Mouse (Mus musculus): ENCODE data around the gene Eif5a. TPM values are rescaled to one million over a fixed set of nuclear protein-coding genes. Genes with fewer than 3 reads are reported as not detected.

The Eif5a gene
- total RNA-seq, 4 experiments from 2014 or later: 443 to 477 (median 467) TPM

DNA sequence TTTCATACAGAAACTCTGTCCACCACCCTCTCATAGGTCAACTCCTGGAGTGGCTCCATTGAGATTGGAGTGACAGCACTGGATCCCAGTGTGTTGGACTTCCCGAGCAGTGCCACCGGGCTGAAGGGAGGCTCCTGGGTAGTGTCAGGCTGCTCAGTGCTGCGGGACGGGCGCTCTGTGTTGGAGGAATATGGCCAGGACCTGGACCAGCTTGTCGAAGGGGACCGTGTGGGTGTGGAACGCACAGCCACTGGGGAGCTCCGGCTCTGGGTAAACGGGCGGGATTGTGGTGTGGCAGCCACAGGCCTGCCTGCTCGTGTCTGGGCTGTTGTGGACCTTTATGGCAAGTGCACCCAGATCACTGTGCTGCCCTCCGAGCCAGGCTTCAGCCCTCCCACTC, 18.8 kb downstream of the Eif5a start:
- DNase-seq (ENCODE audit: low spot score in 2 of 2): no peak

DNA sequence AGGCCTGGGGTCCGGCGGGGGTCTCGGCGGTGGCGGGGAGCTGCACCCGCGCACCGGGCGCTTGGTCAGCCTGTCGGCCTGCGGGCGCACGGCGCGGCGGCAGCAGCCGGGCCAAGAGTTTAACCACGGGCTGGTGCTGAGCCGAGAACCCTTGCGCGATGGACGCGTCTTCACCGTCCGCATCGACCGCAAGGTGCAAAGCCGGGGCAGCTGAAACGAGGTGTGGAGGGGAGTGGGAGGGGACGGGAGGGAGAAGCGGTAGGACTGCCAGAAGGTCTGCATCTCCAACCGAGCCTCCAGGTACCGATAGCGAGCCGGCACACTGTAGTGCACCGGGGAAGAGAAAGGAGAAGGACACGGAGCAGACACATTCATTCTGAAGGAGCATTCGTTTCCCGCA, 19.8 kb downstream of the Eif5a start:
- no peak for DNase-seq (ENCODE audit: low spot score in 2 of 2)

DNA sequence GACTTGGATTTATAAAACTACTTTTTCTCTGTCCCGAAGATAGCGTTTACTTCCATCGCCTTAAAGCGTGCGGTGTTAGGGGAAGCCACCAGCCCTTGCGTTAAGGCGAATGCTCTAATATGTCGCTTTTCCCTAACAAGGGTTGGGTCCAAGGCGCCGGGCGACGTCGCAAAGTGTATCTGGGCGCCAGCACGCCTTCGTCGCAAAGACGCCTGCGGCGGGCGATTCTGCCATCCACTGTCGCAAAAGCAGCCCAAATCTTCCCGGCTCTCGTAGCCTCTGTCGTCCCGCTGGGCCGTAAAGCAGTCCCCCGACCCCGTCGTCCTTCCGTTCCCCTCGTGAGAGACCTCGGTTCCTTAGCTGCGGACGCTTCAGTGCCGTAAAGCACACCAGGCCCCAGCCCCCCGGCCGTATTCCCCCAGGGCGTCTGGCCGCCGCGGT, 20.3 kb downstream of the Eif5a start:
- peak; percentile 88 to 96 for DNase-seq (ENCODE audit: low spot score in 2 of 2)

DNA sequence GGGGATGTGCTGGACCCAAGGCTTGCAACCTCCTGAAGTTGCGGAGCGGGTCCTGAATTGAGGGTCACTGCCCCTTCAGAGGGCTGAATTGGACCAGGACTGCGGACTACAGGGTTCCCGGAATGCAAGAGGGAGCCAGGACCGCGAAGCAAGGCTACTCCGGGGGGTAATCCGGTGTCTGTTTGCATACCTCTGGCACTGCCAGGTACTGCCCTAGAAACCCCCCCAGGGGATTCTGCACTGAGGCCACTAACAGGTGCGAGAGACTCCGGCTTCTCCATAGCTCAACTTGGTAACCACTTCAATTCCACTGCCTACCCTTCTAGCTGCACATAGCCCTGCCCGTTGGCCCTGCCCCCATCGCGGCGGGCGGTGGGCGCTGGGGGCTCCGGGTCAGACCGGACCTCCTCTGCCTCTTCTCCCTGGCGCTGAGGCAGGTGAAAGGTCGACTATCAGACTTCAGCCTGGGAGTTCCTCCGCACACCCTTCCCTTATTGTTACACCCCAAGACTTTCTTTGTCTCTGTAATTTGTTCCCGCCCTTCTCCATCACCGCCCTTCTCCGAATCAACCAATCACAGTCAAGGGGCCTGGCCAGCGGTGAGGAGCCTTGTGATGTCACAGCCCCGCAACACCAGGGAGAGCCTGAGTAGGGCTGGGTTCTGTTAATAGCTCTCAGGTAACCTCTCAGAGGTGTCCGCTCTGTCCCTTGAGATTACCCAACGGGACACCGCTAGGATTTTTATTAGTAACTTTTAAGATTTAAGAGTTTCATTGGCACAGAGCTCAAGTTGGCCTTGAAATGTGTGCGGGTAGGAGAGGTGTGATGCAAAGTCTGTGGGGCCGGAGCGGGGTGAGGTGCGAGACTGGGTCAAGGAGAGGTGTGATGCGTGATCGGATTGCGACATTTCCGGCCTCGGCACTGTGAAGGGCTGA, 21.0 kb downstream of the Eif5a start, which contains the start of the genes 2810408A11Rik and Neurl4:
Gene 2810408A11Rik (minus strand): TSS at position 517 of the 935 bp plus-strand sequence.
Gene Neurl4 (plus strand): TSS at position 602 of the 935 bp plus-strand sequence.
- DNase-seq (ENCODE audit: low spot score in 2 of 2): peak; percentile 75 to 81

DNA sequence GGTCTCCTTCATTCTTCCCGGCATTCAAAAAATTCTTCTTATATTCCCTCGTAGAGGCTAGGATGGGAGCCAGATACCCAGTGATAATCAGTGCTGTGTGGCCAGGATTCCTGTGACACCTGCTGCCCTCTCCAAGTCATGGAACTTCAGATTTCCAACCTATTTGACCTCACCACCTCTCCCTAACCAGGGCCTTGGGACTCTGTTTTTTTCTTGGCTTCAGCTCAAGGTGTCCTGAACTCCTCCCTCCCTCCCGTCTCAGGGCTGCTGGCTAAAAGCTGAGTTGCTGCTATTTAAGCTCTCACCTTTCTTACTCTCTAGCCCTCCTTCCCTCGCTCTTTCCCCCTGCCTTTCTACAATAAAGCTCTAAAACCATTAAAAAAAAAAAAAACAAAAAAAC, 21.9 kb downstream of the Eif5a start:
- DNase-seq (ENCODE audit: low spot score in 2 of 2): no peak

DNA sequence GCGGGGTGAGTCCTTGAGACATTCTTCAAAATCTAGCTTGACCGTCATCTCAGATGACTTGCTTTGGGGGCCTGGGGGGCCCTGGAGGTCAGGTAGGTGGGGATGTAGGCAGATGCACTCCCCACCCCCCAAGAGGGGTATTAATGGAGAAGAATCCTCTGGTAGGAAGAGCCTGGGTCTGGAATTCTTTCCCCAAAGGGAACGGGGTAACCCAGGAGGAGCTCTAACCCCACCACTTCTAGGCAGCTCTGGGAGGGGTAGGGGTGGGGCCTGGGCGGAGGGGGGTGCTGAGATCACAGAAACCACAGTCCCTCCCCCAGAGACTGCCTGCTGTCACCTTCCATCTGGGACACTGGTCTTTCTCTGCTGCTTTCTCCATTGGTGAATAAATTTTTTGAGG, 26.5 kb downstream of the Eif5a start, which contains the start of gene Acap1:
Gene Acap1 (minus strand): TSS at position 249 of the 400 bp plus-strand sequence.
- no peak for DNase-seq (ENCODE audit: low spot score in 2 of 2)

DNA sequence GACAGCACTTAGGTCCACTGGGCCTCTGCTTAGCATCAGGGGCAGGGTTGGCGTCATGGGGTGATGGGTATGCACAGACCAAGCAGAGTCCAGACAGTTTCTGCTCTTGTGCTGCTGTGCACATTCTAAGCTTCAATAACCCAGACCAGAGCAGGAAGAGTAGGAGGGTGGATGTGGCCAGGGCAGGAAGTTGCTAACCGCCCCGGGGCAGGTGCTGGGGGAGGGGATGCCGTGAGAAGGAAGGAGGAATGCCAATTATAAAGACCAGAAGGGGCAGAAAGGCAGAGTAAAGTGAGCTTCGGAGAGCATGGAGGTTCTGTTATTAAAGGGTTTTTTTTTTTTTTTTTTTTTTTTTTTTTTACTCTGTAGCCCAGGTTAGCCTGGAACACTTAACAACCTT, 27.1 kb downstream of the Eif5a start:
- DNase-seq (ENCODE audit: low spot score in 2 of 2): no peak

DNA sequence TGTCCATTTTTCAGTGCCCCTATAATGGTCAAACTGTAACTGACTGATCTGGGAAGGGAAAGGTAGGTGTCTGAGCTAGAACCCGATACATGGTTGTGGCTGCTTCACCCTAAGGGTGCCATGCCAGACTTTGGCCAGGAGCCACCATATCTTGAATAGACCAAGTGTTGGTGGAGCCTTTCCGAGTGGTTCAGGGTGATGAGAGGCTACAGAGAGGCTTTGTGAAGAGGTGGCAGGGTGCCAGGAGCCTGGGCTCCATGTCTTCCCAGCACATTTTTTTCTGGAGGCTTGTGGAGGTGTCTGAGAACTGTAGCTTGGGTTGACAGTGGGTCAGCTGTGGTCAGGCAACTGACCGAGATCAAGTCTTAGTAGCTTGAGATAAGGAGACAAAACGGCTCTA, 30.3 kb downstream of the Eif5a start:
- DNase-seq (ENCODE audit: low spot score in 2 of 2): no peak

DNA sequence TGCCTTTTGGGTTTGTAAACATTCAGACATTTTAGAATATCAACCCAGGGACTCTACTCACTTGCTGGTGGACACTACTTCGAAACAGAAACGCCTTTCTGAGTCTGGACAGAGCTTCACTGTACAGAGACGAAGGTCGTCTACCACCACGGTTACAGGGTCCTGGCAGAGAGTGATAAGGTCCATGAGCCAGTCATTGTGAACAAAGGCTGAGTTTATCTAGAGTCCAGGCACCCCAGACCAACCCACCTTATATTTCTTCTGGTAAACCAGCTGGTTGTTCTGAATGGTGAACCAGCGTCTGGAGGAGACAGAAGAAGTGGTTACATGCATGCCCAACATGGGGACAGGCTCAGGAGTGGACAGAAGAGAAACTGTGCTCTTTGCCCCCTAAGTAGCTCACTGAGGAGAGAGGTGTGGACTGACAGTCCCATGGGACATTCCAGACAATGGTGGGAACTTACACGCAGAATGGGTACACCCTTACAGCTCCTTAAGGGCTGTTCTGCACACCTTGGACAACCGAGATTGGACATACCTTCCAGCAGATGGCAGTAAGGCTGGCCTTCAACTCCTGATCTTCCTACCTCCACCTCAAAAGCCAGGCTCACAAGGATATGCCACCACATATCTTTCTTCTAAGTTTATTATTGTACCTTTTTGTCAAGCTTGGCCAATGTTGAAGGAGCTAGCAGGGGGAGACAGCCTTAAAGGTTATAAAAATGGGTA, 34.7 kb downstream of the Eif5a start:
- DNase-seq (ENCODE audit: low spot score in 2 of 2): no peak

DNA sequence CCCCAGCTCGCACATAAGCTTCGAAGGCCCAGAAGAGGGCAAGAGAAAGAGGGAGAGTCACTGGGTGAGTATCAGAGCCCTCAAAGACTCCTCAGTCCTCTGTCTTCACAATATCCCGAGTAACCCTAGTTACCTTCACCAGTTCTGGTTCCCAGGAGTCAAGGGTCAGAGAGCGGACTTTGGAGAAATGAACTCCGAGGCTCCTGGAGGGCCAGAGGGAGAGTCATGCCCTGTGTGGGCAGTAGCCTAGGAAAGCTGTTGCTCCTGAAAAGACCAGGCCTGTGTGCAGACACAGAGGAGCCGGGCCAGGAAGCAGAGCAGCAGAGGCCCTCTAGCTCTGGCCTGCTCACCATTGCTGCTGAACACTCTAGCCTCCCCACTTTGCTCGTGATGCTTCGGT, 37.1 kb downstream of the Eif5a start:
- no peak for DNase-seq (ENCODE audit: low spot score in 2 of 2)

DNA sequence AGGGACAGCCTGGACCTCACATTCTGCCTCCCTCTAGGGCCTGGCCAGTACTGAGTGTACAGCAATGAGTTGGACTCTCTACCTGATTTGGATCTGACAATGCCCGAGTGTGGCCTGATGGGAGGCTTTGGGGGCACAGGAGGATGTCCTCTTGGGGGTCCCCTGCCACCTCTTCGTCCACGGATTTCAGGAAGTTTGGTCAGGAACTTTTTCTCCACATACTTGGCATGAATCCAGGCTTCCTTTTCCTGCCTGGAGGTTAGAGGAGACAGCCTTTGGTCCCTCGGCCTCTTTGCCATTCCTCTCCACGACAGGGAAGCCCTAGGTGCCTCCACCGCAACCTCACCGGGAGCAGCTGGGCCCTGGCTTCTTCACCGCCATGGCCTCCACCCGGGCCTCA, 37.5 kb downstream of the Eif5a start:
- no peak for DNase-seq (ENCODE audit: low spot score in 2 of 2)

DNA sequence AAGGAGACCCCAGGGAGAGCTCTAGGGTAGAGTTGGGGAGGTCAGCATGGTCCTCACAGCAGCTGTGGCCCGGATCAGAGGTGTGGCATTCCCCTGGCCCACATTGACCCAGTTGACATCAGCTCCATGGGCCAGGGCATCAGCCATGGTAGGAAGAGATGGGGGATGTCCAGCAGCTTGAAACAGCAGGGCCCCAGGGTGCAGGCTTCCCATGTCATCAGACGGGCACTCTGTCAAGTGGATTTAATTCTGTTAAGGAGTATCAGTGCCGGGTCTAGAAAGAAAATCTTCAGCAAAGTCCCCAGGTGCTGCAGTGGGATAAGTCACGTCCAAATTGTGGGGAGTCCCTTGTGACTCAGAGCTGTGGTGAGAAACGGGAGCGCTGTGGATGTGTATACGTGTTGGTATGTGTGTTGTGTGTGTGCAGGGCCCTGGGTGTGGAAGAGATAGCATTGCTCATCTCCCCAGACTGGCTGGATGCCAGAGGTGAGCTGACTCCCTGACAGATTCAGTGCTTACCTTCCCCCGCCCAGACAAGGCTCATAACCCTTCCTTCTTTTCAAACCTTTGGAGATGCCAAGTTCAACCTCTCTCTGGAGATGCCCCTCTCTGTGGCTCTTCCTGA, 38.1 kb downstream of the Eif5a start:
- no peak for DNase-seq (ENCODE audit: low spot score in 2 of 2)

DNA sequence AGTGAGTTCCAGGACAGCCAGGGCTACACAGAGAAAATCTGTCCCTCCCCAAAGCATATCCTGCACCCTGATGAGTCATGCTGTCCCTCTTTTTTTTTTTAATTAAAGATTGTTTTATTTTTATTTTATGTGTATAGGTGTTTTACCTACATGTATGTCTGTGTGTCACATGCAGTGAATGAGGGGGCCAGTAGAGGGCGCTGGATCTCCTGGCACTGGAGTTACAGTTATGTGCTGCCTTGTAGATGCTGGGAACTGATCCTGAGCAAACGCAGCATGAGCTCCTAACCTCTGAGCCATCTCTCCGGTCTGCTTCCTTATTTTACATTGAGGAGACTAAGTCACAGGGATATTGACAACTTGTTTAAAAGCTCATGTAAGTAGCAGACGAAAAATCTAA, 38.7 kb downstream of the Eif5a start:
- no peak for DNase-seq (ENCODE audit: low spot score in 2 of 2)

DNA sequence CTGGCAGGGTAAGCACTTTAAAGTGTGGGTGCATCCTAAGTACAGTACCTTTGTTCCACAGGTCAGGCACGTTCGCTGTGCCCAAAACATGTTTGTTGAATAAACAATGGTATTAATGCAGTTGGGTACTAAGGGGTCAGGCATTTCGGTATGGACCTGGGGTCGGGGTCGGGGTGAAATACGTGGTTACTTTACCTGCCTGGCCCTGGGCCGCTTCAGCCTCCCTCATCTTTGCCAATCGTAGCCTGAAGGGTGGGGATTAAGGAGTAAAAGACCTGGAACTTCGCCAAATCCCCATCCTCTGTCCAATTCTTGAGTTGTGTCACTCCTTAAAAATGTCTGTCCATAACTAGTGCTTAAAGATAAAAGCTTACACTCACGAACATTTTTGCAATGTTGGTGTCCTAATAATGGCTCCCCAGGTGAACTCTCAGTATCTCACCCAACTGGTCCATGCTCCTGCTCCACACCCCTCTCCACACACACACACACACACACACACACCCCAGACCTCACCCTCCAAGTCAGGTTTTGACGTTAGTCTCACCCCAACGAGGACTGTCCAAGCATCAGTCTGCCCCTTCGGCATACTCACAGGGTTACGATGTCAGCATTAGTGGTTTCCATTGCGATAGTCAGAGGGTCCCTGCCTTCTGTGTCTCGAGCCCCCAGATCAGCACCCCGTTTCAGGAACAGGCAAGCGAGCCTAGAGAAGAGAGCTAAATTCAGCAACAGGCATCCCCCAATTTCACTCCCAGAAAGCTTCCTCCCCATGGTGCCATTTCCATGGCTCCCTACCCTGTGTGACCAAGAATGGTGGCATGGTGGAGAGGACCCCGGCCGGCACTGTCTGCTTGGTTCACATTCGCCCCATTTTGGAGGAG, 39.7 kb downstream of the Eif5a start:
- no peak for DNase-seq (ENCODE audit: low spot score in 2 of 2)

DNA sequence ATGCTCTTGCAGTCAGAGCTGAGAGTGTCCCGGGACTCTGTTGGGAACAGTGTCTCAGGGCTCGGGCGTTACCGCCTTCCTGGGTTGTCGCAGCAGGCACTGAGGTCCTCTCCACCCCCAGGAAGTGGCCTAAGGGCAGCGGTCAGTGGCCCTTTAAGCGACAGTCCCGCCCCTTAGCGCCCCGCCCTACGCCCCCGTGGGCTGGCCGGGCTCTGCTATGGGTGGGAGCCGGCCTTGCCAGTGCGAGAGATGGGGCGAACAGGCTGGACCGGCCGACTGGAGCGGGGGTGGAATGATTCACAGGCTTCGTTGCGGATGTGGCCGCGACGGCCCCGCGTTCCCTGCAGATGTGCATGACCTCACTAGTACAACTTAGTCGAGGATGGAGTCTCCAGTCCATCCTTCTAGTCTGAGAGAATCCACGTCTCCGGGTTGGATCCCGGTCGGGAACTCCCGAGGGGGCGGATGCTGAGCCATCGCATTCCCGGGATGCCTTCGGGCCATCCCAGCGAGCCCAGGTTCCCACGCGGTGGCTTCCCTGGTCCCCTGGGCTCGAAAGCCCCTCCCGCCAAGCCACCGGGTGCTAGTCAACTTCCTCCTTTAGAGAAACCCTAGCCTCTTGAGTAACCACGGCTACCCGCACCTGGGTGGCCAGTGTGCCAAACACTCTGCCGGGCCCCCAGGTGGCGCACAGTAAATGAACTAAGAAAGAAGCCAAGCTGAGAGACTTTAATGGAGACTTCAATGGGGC, 40.7 kb downstream of the Eif5a start, which contains the start of gene Kctd11:
Gene Kctd11 (minus strand): TSS at position 554 of the 751 bp plus-strand sequence.
- DNase-seq (ENCODE audit: low spot score in 2 of 2): peak; percentile 90 to 91

DNA sequence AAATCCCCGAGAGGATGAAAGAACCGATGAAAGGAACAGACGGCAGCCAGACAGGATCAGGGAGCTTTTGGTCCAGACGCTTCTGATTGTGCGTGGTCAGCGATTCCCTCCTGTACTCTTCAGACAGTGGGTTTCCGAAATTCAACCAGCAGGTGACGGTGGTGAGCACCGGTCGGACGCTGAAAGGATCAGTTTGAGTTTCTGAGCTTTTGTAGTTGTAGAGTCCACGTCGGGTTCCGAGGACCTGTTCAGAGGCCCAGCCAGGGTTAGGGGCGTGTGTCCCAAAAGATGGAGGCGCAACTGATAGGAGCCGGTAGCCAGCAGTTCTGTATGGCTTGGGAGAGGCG, 41.3 kb downstream of the Eif5a start:
- DNase-seq (ENCODE audit: low spot score in 2 of 2): no peak

DNA sequence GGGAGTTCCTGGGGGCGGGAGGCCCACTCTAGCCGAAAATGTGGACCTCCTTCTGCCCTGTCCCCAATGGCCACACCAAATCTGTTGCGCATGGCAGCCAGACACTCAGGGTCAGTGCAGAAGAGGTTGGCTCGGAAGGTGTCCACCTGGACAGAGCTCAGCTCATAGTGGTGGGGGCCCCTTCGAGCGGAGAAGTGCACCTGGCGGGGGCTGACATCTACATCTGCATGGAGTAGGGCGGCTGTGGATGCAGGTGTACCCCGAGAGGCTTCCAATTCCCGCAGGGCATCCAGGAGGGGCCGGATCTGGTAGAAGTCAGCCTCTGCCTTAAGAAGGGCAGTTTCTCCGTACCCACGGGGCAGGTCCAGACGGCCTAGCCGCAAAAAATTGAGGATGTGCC, 42.0 kb downstream of the Eif5a start:
- DNase-seq (ENCODE audit: low spot score in 2 of 2): no peak

DNA sequence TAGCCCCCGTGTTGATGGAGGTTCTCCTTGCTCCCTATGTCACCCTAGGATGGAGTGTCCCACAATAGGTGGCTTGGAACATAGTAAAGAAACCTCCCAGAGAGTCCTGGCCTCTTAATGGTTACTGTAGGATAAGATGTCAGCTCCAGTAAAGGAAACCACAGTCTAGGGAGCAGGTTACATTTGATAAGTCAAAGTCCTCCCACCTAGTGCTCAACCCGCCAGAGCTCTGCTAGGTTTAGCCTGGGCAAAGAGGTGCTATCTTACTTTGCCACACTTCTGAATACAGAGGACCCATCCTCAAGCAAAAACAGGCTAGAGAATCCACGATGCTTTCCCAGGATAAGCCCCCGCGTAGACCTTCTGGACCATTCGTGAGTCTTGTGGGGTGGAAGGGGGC, 42.8 kb downstream of the Eif5a start:
- DNase-seq (ENCODE audit: low spot score in 2 of 2): no peak

DNA sequence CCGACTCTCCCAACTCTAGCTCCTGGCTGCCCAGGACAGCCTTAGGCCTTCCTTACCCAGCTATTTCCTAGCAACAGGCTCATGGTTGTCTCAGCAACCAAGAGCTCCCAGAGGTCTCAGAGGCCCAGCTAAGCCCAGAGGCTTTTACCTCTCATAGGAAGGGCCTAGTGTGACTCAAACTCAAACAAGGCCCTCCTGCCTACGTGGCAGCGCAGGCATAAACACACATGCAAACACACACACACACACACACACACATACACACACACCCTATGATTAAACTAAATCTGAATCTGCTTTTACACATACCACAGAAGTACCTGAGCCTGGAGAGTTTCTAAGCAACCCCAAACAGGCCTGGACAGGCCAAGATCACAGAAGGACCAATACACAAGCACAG, 43.4 kb downstream of the Eif5a start:
- DNase-seq (ENCODE audit: low spot score in 2 of 2): no peak

DNA sequence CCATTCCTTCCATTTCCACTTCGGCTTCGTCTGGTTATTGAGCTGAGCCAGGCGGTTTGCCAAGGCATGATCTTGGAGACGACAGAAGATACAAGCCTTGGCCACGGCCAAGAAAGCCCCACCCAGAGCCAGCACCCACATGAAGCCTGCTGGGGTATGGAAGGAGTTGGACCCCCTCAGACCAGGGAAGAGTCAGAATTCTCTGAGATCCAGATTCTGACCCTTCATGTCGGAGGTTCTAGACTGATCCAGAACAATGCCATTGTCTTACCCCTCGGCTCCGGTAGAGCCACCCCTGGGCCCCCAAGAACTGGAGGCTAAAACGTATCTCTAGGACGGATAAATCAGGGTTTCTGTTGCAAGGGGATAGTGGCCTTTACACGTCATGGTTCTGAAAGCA, 43.9 kb downstream of the Eif5a start, which contains the start of gene Tmem95:
Gene Tmem95 (minus strand): TSS at position 141 of the 400 bp plus-strand sequence.
- DNase-seq (ENCODE audit: low spot score in 2 of 2): no peak

Measured in gastrocnemius, adult 8-10 months (tissue).